Comparison of ENCODE assay signal across 8 mouse cellular contexts in the genomic region with DNA sequence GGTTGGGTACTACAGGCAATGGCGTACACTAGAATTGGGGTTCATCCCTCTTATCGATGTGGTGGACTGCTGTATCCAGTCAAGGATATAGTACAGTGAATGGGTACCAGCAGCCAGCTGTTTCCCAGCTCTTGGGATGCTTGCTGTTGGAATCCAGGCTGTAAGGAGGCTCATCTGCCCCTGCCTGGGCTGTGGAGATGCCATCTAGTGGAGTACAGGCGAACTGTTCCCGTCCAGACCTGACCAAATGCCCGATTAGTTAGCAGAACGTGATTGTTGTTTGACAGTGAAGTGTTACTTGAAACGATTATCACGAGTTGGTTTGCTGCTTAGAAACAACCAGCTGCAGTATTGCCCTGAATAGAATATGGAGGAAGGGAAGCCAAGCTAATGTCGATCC.
A peak's percentile ranks its signal among the peaks of the same experiment; 100 is the strongest.
DNase-seq lines count a peak whose midpoint lies in the region; TF ChIP-seq lines count a peak whose summit lies in the region.
"Had no signal": no experiment of that assay in that cellular context is flagged by ENCODE, and none has a peak within 500 bp of the region (broad histone marks: within the 10 kb centered on the region; RNA-seq: fewer than 3 reads in every experiment).

No protein-coding gene starts in this region.

- TF ChIP-seq POLR2A in embryonic fibroblast, embryonic 13.5 days (IDR thresholded peaks at IDR 0.05; ENCODE audit: low read depth, low read length), result no peak
- no peak for TF ChIP-seq POLR2A in spleen, adult 2 months (IDR thresholded peaks at IDR 0.05; ENCODE audit: low read depth, low read length)

- H3K4me1 ChIP-seq in embryonic fibroblast, embryonic 13.5 days (ENCODE audit: control insufficient read depth, insufficient read depth, low read length), result no peaks in the 10 kb centered on the region
- no peaks in the 10 kb centered on the region for H3K4me1 ChIP-seq in spleen, adult 2 months (ENCODE audit: control insufficient read depth, insufficient read depth, insufficient read length)

- H3K27ac ChIP-seq in embryonic fibroblast, embryonic 13.5 days (ENCODE audit: insufficient read depth, low read length), result no peak overlapping the region
- H3K27ac ChIP-seq in spleen, adult 2 months (ENCODE audit: insufficient read depth, low read length), result no peak overlapping the region
- H3K27ac ChIP-seq: stomach, embryonic 15.5 days had no signal

- DNase-seq in CD8-positive naive resting alpha-beta T cell, adult 2 months (ENCODE audit: low read depth in 2 of 2, low spot score in 2 of 2), result peak; percentile 25 to 48
- DNase-seq in ZHBTc4 (ENCODE audit: low read depth, low spot score), result peak; percentile 80
- peak; percentile 57 to 67 for DNase-seq in heart, postnatal 14 days
- peak; percentile 45 to 47 for DNase-seq in layer of hippocampus, postnatal 14 days (ENCODE audit: low spot score in 2 of 2)
- peak; percentile 76 for DNase-seq in lung, postnatal 36 days
- peak; percentile 19 to 42 for DNase-seq in spleen, adult 2 months (ENCODE audit: low read depth in 1 of 2, low spot score in 2 of 2)

- peak; percentile 86; the same call in 1 of the 2 replicates for TF ChIP-seq CTCF in embryonic fibroblast, embryonic 13.5 days (IDR thresholded peaks at IDR 0.05; ENCODE audit: borderline replicate concordance, insufficient read depth, low read length)
- TF ChIP-seq CTCF in spleen, adult 2 months (IDR thresholded peaks at IDR 0.05; ENCODE audit: extremely low read depth, insufficient read depth, insufficient read length, insufficient replicate concordance), result peak; percentile 72; the same call in 1 of the 2 replicates

- H3K27me3 ChIP-seq in spleen, adult 2 months (ENCODE audit: control insufficient read depth, insufficient read depth, low read length), result no peaks in the 10 kb centered on the region
- H3K27me3 ChIP-seq: stomach, embryonic 15.5 days had no signal

- H3K36me3 ChIP-seq in spleen, adult 2 months (ENCODE audit: control insufficient read depth, insufficient read depth, low read length), result no peaks in the 10 kb centered on the region
- H3K36me3 ChIP-seq: stomach, embryonic 15.5 days had no signal

- 39% methylated on average over 9 of the region's 9 CpGs for WGBS in spleen, adult 2 months

- intact Hi-C loops in heart, postnatal 14 days (cut with DNase I), result loop anchor here (5.0 to 10.0 kb wide), 4 partner anchors 399 to 909 kb away; no protein-coding TSS in a partner anchor

- no peak overlapping the region for H3K4me3 ChIP-seq in embryonic fibroblast, embryonic 13.5 days (ENCODE audit: insufficient read depth, low read length)
- H3K4me3 ChIP-seq in spleen, adult 2 months (ENCODE audit: extremely low read depth, insufficient read depth, insufficient read length), result no peak overlapping the region
- H3K4me3 ChIP-seq: stomach, embryonic 15.5 days had no signal
